Mouse (Mus musculus): ENCODE results near the gene Hcar1.
A peak's percentile ranks its signal among the peaks of the same experiment; 100 is the strongest.

The Hcar1 gene

DNA sequence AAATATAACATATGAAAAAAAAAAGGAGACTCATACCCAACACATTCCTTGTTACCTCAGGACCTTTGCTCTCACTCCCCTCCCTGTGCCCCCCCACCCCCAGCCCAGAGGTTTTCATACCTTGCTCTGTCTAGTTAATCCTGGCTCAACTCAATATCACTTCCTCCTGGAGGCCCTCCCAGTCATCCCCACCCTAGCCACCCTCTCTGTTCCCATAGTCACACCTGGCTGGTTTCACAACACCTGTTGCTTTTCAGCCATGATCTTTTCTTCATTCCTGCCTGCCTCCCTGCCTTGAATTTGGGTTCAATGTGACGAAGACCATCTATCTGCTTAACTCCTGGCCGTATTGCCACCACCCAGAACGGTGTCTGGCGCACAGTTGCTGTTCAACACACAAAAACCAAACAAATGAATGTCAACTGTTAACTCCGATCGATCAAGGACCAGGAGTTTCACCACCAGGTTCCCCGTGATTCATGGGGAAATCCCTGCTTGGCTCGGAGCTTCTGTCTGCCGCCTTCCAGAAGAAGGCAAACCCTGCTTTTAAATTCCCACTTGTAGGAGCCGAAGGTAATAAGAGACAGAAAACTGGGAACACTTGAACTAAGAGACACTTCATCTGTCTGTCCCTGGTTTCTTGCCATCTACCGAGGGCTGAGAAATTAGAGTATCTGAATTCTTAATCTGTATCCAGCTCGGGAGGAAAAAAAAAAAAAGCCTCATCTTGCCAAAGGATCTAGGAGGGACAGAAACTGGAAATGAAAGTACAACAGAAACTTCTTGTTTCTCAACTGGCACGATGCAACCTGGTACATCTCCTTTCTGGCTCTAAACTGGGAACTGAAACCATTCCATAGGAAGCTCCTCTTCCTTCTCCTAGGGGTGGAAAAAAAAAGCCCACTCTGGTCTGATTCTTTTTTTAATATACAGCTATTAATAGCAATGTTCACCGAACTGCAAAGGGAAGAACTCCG lies 17.2 kb downstream of the Hcar1 start:
- DNase-seq, result no peak

DNA sequence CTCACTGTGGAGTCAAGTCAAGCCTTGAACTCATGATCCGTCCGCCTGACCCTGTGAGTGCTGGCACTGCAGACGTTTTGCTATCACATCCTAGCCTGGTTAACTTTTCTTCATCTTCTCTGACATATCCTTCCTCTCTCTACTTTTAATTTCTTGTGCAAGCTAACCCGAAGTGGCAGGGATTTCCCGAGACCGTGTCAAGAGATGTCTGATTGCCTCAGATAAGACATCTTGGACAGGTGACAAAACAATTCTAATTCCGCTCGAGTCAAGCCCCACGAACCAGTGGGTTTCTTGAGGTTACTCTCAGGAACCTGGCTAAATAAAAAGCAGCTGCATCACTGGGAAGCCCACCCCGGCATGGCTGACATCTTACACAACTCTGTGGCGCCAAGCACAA lies 21.0 kb downstream of the Hcar1 start:
- DNase-seq, result no peak

DNA sequence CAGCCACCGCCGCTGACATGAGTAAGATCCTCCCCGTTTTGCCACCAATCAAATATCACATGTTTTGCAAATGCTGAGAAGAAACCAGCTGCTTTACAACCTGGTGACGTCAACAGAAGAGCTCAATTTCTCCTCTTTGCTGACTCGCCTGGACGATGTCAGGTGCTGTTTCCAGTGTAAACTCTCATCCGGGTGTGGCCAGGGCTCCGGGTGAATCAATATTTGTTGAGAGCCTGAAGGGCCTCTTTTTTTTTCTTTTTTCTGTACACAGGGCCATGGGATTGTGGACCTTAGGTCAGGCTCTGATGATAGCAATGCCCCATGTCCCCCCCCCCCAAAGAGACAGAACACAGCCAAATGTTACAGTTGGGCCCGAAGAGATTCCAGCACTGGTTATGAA lies 25.3 kb downstream of the Hcar1 start:
- DNase-seq, result no peak

- DNase-seq, result no peak
These were observed 25.8 kb downstream of the Hcar1 start for GRCm38 (mm10) chr5:123853877-123854504.

DNA sequence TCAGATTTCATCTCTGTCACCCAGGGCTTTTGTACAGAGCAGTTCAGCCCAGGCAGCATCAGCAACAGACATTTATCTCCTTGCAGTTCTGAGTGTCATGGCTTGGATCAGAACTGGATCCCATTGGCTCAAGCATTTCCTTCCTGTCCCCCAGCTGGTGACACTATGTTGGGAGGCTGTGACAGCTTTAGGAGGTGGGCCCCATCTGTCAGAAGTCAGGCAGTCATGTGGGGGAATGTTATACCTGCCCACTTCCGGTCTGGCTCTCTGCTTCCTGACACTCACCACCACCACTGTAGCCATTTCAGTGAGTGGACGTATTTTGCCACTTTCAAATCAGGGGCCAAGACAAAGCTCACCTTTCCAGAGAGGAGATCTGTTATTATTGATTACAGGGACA lies 28.4 kb downstream of the Hcar1 start:
- DNase-seq, result no peak

DNA sequence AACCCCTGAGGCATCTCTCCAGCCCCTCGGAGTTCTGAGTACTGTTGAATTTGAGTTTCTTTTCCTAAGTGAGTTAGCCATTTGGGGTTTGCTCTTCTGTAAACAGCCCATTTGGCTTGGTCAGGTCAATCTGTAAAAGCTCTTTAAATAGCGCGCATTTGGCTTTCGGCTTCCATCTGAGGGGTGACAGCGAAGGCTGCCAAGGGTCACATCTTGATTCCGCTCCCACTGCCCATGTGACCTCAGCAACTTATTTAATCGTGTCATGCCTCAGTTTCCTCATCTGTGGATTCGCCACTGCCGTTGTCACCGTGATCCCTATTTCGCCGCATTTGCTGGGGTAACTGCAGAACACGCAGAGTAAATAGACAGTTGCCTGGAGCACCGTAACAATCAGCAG lies 35.5 kb downstream of the Hcar1 start:
- no peak for DNase-seq

- no peak for DNase-seq
These were observed 36.0 kb downstream of the Hcar1 start for GRCm38 (mm10) chr5:123843816-123844215.

- no peak for DNase-seq
These were observed 36.9 kb downstream of the Hcar1 start for GRCm38 (mm10) chr5:123842935-123843282.

DNA sequence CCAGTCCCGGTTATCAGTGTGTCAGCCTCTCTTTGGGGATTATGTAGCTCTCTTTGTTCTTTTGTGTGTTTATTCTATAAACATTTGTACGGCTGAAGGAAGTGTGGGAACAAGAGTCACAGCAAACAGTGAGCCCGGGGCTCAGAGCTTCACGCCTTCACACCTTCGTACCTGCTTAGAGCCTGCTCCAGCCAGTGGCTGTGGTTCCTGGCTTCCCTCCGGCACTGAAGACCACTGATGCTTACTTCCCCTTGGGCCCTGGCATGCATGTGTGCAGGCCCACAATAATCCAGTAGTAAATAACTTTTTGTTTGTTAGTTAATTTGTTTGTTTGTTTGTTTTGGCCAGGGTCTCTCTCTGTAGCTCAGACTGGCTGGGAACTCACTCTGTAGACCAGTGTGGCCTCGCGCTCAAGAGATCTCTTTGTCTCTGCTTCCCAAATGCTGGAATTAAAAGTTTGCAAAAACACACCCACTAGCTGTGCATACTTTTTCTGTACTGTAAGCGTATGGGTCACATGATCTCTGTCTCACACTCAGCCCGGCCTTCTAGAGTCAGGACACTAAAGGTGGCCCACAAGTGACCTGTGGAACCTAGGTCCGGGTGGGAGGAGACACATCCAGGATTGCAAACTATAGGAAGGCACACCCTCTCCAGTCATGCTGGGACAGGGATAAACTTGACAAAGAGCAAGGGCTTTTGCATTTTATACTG lies 37.4 kb downstream of the Hcar1 start:
- no peak for DNase-seq

DNA sequence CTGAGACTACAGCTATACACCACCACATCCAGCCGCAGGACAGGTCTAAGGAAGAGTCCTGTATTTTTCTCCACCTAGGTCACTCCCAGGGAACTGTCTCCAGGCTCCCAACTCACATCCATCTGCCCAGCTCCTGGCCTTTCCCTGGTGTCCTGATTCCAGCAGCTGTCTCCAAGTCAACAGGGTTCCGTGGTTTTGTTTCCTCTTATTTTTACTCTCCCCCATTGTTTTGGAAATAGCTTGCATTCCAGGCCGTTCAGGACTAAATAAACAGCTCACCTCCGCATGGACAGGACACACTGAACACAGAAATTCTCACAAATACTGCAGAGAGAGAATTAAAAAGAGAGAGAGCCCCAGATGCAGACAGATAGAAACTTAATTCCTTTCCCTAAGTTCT lies 42.4 kb downstream of the Hcar1 start:
- DNase-seq, result no peak

DNA sequence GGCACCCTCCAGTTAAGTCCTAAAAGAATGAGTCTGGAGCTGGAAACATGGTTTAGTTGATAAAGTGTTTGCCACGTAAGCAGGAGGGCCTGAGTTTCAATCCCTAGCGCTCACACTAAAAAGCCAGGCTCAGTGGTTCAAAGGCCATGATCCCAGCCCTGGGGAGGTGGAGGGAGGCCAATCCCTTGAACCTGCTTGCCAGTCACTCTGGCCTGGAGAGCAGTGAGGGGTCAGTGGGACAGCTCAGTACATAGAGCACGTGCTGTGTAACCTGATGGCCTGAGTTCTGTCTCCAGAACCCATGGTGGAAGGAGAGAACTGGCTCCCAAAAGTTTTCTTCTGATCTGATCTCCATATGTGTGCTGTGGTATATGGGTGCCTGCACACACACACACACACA lies 45.0 kb downstream of the Hcar1 start:
- DNase-seq, result no peak

- no peak for DNase-seq
These were observed 47.5 kb downstream of the Hcar1 start for GRCm38 (mm10) chr5:123832309-123832708.

- DNase-seq, result peak; percentile 9
These were observed 52.1 kb downstream of the Hcar1 start for GRCm38 (mm10) chr5:123827659-123828091.
